Mouse (Mus musculus): ENCODE data around the gene Loxl1.

Loxl1 gene

GRCm38 (mm10) chr9:58312196-58312943 lies 616 bp downstream of the Loxl1 start:
- DNase-seq (ENCODE audit: low read depth in 1 of 2, low spot score in 2 of 2), result no peak

- DNase-seq (ENCODE audit: low read depth in 1 of 2, low spot score in 2 of 2), result no peak
Measured at GRCm38 (mm10) chr9:58311191-58311910, 1.6 kb downstream of the Loxl1 start.

- DNase-seq (ENCODE audit: low read depth in 1 of 2, low spot score in 2 of 2), result no peak
Measured at GRCm38 (mm10) chr9:58310043-58310660, 2.8 kb downstream of the Loxl1 start.

GRCm38 (mm10) chr9:58308395-58308794 lies 4.6 kb downstream of the Loxl1 start:
- no peak for DNase-seq (ENCODE audit: low read depth in 1 of 2, low spot score in 2 of 2)

GRCm38 (mm10) chr9:58305686-58306085 lies 7.3 kb downstream of the Loxl1 start:
- DNase-seq (ENCODE audit: low read depth in 1 of 2, low spot score in 2 of 2), result no peak

- no peak for DNase-seq (ENCODE audit: low read depth in 1 of 2, low spot score in 2 of 2)
Measured at GRCm38 (mm10) chr9:58303599-58304271, 9.3 kb downstream of the Loxl1 start.

GRCm38 (mm10) chr9:58303115-58303514 lies 9.9 kb downstream of the Loxl1 start:
- no peak for DNase-seq (ENCODE audit: low read depth in 1 of 2, low spot score in 2 of 2)

GRCm38 (mm10) chr9:58299356-58299799 lies 13.6 kb downstream of the Loxl1 start:
- no peak for DNase-seq (ENCODE audit: low read depth in 1 of 2, low spot score in 2 of 2)

GRCm38 (mm10) chr9:58297961-58298477 lies 15.0 kb downstream of the Loxl1 start:
- no peak for DNase-seq (ENCODE audit: low read depth in 1 of 2, low spot score in 2 of 2)

- DNase-seq (ENCODE audit: low read depth in 1 of 2, low spot score in 2 of 2), result no peak
Measured at GRCm38 (mm10) chr9:58297065-58297464, 15.9 kb downstream of the Loxl1 start.

GRCm38 (mm10) chr9:58295766-58296361 lies 17.1 kb downstream of the Loxl1 start:
- no peak for DNase-seq (ENCODE audit: low read depth in 1 of 2, low spot score in 2 of 2)

- DNase-seq (ENCODE audit: low read depth in 1 of 2, low spot score in 2 of 2), result no peak
Measured at GRCm38 (mm10) chr9:58295345-58295744, 17.6 kb downstream of the Loxl1 start.

- DNase-seq (ENCODE audit: low read depth in 1 of 2, low spot score in 2 of 2), result no peak
Measured at GRCm38 (mm10) chr9:58294527-58294926, 18.5 kb downstream of the Loxl1 start.

GRCm38 (mm10) chr9:58289901-58290300 lies 23.1 kb downstream of the Loxl1 start:
- DNase-seq (ENCODE audit: low read depth in 1 of 2, low spot score in 2 of 2), result no peak

- no peak for DNase-seq (ENCODE audit: low read depth in 1 of 2, low spot score in 2 of 2)
Measured at GRCm38 (mm10) chr9:58289090-58289489, 23.9 kb downstream of the Loxl1 start.

GRCm38 (mm10) chr9:58283431-58283830 lies 29.6 kb downstream of the Loxl1 start:
- no peak for DNase-seq (ENCODE audit: low read depth in 1 of 2, low spot score in 2 of 2)

GRCm38 (mm10) chr9:58281597-58281996 lies 31.4 kb downstream of the Loxl1 start:
- no peak for DNase-seq (ENCODE audit: low read depth in 1 of 2, low spot score in 2 of 2)

GRCm38 (mm10) chr9:58280259-58281109 lies 32.5 kb downstream of the Loxl1 start:
- peak in 1 of 2 experiments; percentile 46 for DNase-seq (ENCODE audit: low read depth in 1 of 2, low spot score in 2 of 2)

GRCm38 (mm10) chr9:58279780-58280179 lies 33.2 kb downstream of the Loxl1 start:
- no peak for DNase-seq (ENCODE audit: low read depth in 1 of 2, low spot score in 2 of 2)
